Mouse (Mus musculus) myocyte (in vitro differentiated cells): Measurements from ENCODE around the gene Scn5a.
A peak's percentile ranks its signal among the peaks of the same experiment; 100 is the strongest.

Source experiments
- CEBPB ChIP-seq: IDR thresholded peaks from 2 replicates; pipeline ENCODE4 v1.6.1; 2011; ENCODE audit warnings: mild to moderate bottlenecking, moderate library complexity; ENCODE audit not compliant: poor library complexity, insufficient read depth, severe bottlenecking
- E2F4 ChIP-seq: IDR thresholded peaks from one replicate; pipeline ENCODE4 v1.6.1; 2011; ENCODE audit warnings: mild to moderate bottlenecking, control low read depth, moderate library complexity; ENCODE audit not compliant: insufficient read depth
- MAX ChIP-seq: IDR thresholded peaks from one replicate; pipeline ENCODE4 v1.6.1; 2011; ENCODE audit warnings: low read depth, mild to moderate bottlenecking, control low read depth
- MYOD1 ChIP-seq, 3 experiments: IDR thresholded peaks; one replicate each; pipeline ENCODE4 v1.6.1; 2011; ENCODE audit warnings: control low read depth in 2 of 3, low read depth in 2 of 3, mild to moderate bottlenecking in 2 of 3, moderate library complexity in 1 of 3; ENCODE audit not compliant: insufficient read length in 2 of 3, control insufficient read depth in 1 of 3
- POLR2A ChIP-seq: IDR thresholded peaks from one replicate; pipeline ENCODE4 v1.6.1; 2011; ENCODE audit warnings: low read depth, mild to moderate bottlenecking, control low read depth, moderate library complexity; ENCODE audit not compliant: insufficient read length
- POLR2AphosphoS2 ChIP-seq: IDR thresholded peaks from one replicate; pipeline ENCODE4 v1.6.1; 2011; ENCODE audit warnings: low read depth, control low read depth; ENCODE audit not compliant: insufficient read length
- SRF ChIP-seq: IDR thresholded peaks from one replicate; pipeline ENCODE4 v1.6.1; 2011; ENCODE audit warnings: low read depth; ENCODE audit not compliant: control insufficient read depth, insufficient read length
- TCF12 ChIP-seq: IDR thresholded peaks from one replicate; pipeline ENCODE4 v1.6.1; 2011; ENCODE audit warnings: mild to moderate bottlenecking, control low read depth; ENCODE audit not compliant: poor library complexity, insufficient read depth, severe bottlenecking
- TCF3 ChIP-seq: IDR thresholded peaks from one replicate; pipeline ENCODE4 v1.6.1; 2011; ENCODE audit warnings: low read depth, control low read depth; ENCODE audit not compliant: insufficient read length
- USF1 ChIP-seq: IDR thresholded peaks from one replicate; pipeline ENCODE4 v1.6.1; 2011; ENCODE audit warnings: low read depth, mild to moderate bottlenecking, control low read depth, moderate library complexity

DNA sequence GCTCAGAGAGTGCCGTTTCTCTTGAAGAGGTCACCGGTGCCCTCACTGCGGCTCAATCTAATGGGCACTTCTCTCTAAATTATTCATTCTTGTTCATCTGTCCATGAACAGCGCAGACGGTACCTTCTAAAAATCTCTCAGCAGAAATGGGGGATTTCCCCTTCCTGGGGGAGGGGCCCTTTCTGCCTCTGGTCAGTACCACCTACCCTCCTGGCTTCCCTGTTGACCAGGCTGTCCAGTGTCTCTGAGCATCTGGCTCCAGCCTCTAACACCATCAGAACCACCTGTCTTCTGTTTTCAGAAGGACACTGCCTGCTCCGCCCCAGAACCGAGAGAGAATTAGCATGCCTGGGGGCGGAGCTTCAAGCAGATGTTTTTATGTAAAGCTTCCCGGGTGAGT, 3.1 kb downstream of the Scn5a start:
- TF ChIP-seq POLR2A (no peak), E2F4 (no peak), TCF12 (no peak), POLR2AphosphoS2 (no peak), USF1 (no peak), TCF3 (no peak), SRF (no peak), MAX (no peak), MYOD1 (IDR thresholded peaks at IDR 0.05; ENCODE audit: control insufficient read depth in 1 of 3, insufficient read length in 2 of 3, low read depth in 2 of 3) (peak in 1 of 3 experiments; percentile 23), CEBPB (no peak)
